Mouse (Mus musculus): ENCODE measurements around the gene Pgap1. TPM values are rescaled to one million over a fixed set of nuclear protein-coding genes. Genes with fewer than 3 reads are reported as not detected.

Pgap1 gene
- polyA plus RNA-seq, 1 experiment from 2014 or later: 13.2 TPM

DNA sequence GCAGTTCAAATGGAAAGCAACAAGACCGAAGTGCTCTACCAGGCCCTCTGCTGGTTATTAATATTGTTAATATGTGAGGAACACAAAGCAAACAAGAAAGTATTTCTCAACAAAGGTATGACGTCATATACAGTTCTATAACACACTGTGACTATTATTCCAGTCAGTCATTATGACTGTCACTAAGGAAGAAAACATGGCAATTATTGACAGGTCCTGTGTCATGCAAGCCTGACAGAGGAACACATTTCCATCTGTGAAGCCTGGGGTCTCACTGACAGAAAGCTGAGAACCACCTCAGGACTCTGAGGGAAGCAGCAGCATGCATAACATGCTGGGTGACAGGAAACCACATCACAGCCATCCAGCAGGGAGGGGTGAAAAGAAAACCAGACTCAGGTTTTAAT is 65.0 kb downstream of the Pgap1 start:
- H3K27me3 ChIP-seq (ENCODE audit: control insufficient read depth, insufficient read depth, low read length): no peaks in the 10 kb centered on the region
- ATAC-seq (ENCODE audit: insufficient read depth, low FRiP score): no peak

DNA sequence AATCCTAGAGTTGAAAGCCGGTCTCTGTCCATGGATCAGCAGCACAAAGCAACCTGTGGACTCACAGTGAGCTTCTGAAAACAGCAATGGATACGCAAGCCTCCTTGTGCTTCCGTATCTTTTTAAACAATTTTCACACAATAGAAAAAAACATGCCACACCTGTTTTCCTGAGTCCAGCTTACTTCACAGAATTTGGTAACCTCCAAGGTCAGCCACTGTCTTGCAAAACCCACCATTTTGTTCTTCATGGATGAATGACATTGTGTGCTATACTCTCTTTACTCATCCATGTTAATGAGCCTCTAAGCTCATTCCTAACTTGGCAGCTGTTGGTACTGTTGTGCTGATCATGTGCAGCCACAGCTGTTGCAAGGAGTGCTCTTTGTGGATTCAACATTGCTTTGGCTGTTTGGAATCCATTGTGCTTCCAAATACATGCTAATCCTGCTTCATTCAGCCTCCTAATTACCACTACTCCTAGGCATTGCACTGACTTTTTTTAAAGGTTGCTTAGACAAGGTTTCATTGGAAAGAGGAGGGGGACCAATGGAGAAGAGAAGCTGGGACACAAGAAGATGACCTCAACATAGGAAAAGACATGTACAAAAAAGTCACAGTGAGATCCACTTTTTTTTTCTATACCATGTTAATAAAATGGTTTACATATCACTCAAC is 72.6 kb downstream of the Pgap1 start:
- H3K4me2 ChIP-seq (ENCODE audit: low read depth, low read length): no peak overlapping the region
- H3K27ac ChIP-seq (ENCODE audit: low read length): no peak overlapping the region
- no peaks in the 10 kb centered on the region for H3K4me1 ChIP-seq (ENCODE audit: control insufficient read depth, insufficient read depth, low read length)
- H3K9me3 ChIP-seq (replicated peaks; ENCODE audit: control insufficient read depth, low read length): no peaks in the 10 kb centered on the region
- no peaks in the 10 kb centered on the region; the same call in 1 of the 2 replicates for H3K36me3 ChIP-seq (ENCODE audit: control insufficient read depth, insufficient read depth, low read length)
- H3K4me3 ChIP-seq (replicated peaks; ENCODE audit: low read length): no peak overlapping the region
- no peak for ATAC-seq (ENCODE audit: insufficient read depth, low FRiP score)
- H3K9ac ChIP-seq (ENCODE audit: low read length): no peak overlapping the region
- WGBS: 89% methylated on average over 3 of the region's 3 CpGs
- no peaks in the 10 kb centered on the region for H3K27me3 ChIP-seq (ENCODE audit: control insufficient read depth, insufficient read depth, low read length)

More for the DNA sequence above, 65.0 kb downstream of the Pgap1 start:
- no peaks in the 10 kb centered on the region for H3K4me1 ChIP-seq (ENCODE audit: control insufficient read depth, insufficient read depth, low read length)
- no peaks in the 10 kb centered on the region for H3K9me3 ChIP-seq (replicated peaks; ENCODE audit: control insufficient read depth, low read length)
- H3K4me2 ChIP-seq (ENCODE audit: low read depth, low read length): no peak overlapping the region
- H3K36me3 ChIP-seq (ENCODE audit: control insufficient read depth, insufficient read depth, low read length): peaks cover 3% of the 10 kb centered on the region; the same call in 1 of the 2 replicates
- no peak overlapping the region for H3K27ac ChIP-seq (ENCODE audit: low read length)
- 65% methylated on average over 2 of the region's 2 CpGs for WGBS
- H3K4me3 ChIP-seq (replicated peaks; ENCODE audit: low read length): no peak overlapping the region
- H3K9ac ChIP-seq (ENCODE audit: low read length): no peak overlapping the region

DNA sequence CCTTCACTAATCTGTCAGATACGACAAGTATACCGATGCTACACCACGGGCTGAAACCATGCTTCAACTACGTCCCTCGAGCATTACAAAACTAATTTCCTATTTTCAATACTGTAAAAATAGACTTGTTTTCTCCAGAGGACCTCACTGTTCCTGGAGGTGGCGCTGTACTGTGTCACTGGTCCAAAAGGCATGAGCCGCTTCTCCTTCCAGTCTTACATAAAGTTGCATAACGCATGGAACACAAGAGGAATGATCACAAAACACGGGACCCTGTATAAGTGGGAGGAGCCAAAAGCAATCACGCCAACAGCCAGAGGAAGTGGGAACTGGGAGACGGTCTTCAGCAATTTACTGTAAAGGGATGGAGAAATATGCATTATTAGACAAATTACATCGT is 77.0 kb downstream of the Pgap1 start:
- H3K27me3 ChIP-seq (ENCODE audit: control insufficient read depth, insufficient read depth, low read length): no peaks in the 10 kb centered on the region
- H3K27ac ChIP-seq (ENCODE audit: low read length): no peak overlapping the region
- H3K9me3 ChIP-seq (replicated peaks; ENCODE audit: control insufficient read depth, low read length): no peaks in the 10 kb centered on the region
- H3K36me3 ChIP-seq (ENCODE audit: control insufficient read depth, insufficient read depth, low read length): no peaks in the 10 kb centered on the region; the same call in none of the 2 replicates
- 93% methylated on average over 12 of the region's 12 CpGs for WGBS
- no peak overlapping the region for H3K9ac ChIP-seq (ENCODE audit: low read length)
- no peak overlapping the region for H3K4me2 ChIP-seq (ENCODE audit: low read depth, low read length)
- H3K4me3 ChIP-seq (replicated peaks; ENCODE audit: low read length): no peak overlapping the region
- ATAC-seq (ENCODE audit: insufficient read depth, low FRiP score): no peak
- H3K4me1 ChIP-seq (ENCODE audit: control insufficient read depth, insufficient read depth, low read length): no peaks in the 10 kb centered on the region

DNA sequence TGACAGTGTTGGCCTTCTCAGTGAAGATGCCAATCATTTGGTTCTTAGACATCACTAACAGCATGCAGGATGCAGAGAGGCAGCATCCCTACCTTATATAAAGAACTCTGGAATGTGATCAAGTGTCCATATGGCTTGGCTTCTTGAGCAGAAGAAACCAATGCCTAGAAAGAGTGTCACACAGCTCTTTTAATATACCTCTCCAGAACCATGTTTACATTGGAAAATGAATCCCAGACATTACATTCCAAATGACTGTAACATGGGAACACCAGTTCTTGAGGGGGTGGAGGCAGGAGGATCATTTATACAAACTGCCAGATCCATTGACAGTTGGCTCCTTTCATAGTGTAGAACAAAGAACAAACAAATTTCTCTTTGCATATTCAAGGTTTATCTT is 88.8 kb downstream of the Pgap1 start:
- Histone ChIP-seq H3K36me3 (ENCODE audit: control insufficient read depth, insufficient read depth, low read length) (no peaks in the 10 kb centered on the region), H3K9ac (ENCODE audit: low read length) (no peak overlapping the region), H3K4me1 (ENCODE audit: control insufficient read depth, insufficient read depth, low read length) (no peaks in the 10 kb centered on the region), H3K4me3 (replicated peaks; ENCODE audit: low read length) (no peak overlapping the region), H3K9me3 (replicated peaks; ENCODE audit: control insufficient read depth, low read length) (no peaks in the 10 kb centered on the region), H3K27me3 (ENCODE audit: control insufficient read depth, insufficient read depth, low read length) (no peaks in the 10 kb centered on the region), H3K4me2 (ENCODE audit: low read depth, low read length) (no peak overlapping the region), H3K27ac (ENCODE audit: low read length) (no peak overlapping the region)
- ATAC-seq (ENCODE audit: insufficient read depth, low FRiP score): no peak

DNA sequence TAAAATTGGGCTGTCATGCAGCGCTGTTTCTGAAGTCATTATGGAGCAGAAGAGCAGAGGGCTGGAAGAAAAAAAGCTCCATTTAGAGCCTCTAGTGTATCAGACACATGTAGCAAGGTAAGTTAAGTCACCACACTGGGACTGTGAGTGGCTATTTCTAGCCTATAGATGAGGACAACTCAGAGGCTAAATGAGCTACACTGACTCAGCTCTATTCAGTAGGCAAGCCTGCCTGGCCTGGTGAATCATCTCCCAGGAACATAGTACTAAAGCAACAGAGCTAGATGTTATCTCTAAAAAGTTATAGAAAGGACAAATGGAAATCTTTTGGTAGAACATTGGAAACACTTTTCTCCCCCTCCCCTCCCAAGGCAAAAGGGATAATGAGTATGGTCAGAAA is 90.1 kb downstream of the Pgap1 start:
- Histone ChIP-seq H3K4me1 (ENCODE audit: control insufficient read depth, insufficient read depth, low read length) (no peaks in the 10 kb centered on the region), H3K4me2 (ENCODE audit: low read depth, low read length) (no peak overlapping the region), H3K36me3 (ENCODE audit: control insufficient read depth, insufficient read depth, low read length) (no peaks in the 10 kb centered on the region), H3K27me3 (ENCODE audit: control insufficient read depth, insufficient read depth, low read length) (no peaks in the 10 kb centered on the region), H3K4me3 (replicated peaks; ENCODE audit: low read length) (no peak overlapping the region), H3K9ac (ENCODE audit: low read length) (no peak overlapping the region), H3K27ac (ENCODE audit: low read length) (no peak overlapping the region), H3K9me3 (replicated peaks; ENCODE audit: control insufficient read depth, low read length) (no peaks in the 10 kb centered on the region)
- ATAC-seq (ENCODE audit: insufficient read depth, low FRiP score): no peak
- WGBS: 91% methylated on average over 1 of the region's 1 CpGs

DNA sequence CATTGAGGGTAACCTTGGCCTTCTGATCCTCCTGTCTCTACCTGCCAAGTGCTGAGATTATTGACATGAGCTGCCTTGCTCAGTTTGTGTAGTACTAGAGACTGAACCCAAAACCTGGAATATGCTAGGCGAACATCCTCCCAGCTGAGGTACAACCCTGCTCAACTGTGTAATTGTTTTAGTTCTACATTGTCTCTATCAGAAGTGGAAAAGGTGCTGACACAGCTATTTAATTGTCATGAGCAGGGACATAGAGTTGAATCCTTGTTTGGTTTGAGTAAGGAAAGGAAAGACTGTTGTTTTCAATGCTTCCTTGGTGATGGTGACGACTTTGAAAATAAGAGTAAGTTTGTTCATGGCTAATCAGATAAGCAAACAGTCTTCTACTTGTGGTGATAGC is 105.4 kb downstream of the Pgap1 start:
- Histone ChIP-seq H3K27ac (ENCODE audit: low read length) (no peak overlapping the region), H3K9me3 (replicated peaks; ENCODE audit: control insufficient read depth, low read length) (no peaks in the 10 kb centered on the region), H3K36me3 (ENCODE audit: control insufficient read depth, insufficient read depth, low read length) (no peaks in the 10 kb centered on the region), H3K27me3 (ENCODE audit: control insufficient read depth, insufficient read depth, low read length) (no peaks in the 10 kb centered on the region), H3K4me1 (ENCODE audit: control insufficient read depth, insufficient read depth, low read length) (no peaks in the 10 kb centered on the region), H3K9ac (ENCODE audit: low read length) (no peak overlapping the region), H3K4me2 (ENCODE audit: low read depth, low read length) (no peak overlapping the region), H3K4me3 (replicated peaks; ENCODE audit: low read length) (no peak overlapping the region)
- WGBS: 81% methylated on average over 2 of the region's 2 CpGs
- no peak for ATAC-seq (ENCODE audit: insufficient read depth, low FRiP score)

DNA sequence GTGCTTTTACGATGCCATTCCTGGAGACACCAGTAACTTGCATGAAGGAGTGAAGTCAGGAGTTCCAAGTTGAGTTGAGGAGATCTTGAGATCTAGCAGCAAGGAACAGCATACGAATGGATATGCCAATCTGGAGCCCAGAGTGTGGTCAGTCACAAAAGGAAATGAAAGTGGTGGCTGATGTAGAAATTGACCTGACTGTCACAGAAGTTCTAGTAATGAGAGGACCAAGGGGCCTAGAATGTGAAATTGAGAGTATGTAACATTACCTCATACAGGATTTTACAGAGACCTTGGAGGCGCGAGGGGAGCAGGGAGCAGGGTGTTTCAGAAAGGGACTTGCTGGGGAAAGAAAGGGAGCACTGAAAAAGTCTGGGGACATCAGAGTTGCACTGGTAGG is 108.7 kb downstream of the Pgap1 start:
- WGBS: 71% methylated on average over 4 of the region's 4 CpGs
- no peak overlapping the region for H3K4me3 ChIP-seq (replicated peaks; ENCODE audit: low read length)
- H3K4me1 ChIP-seq (ENCODE audit: control insufficient read depth, insufficient read depth, low read length): no peaks in the 10 kb centered on the region
- no peak overlapping the region for H3K4me2 ChIP-seq (ENCODE audit: low read depth, low read length)
- H3K27me3 ChIP-seq (ENCODE audit: control insufficient read depth, insufficient read depth, low read length): no peaks in the 10 kb centered on the region
- no peak for ATAC-seq (ENCODE audit: insufficient read depth, low FRiP score)
- H3K36me3 ChIP-seq (ENCODE audit: control insufficient read depth, insufficient read depth, low read length): no peaks in the 10 kb centered on the region
- no peak overlapping the region for H3K9ac ChIP-seq (ENCODE audit: low read length)
- no peak overlapping the region for H3K27ac ChIP-seq (ENCODE audit: low read length)
- no peaks in the 10 kb centered on the region for H3K9me3 ChIP-seq (replicated peaks; ENCODE audit: control insufficient read depth, low read length)

DNA sequence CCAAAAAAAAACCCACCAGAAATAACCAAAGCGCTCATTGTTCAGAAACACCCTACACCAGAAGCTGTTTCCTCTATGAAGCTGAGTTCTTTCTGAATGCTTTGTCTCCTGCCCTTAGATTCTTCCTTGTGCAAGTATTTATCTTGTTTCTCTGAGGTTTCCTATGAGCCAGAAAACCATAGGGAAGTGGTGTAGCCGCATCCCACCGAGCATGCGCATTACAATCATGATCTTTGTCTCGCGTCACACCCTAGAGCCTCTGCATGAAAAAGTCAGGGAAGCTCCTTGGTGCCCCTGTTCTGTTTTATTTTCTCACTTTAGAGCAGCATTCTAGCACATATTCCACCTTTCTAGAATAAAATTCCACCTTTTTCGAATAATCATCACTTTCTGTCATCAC is 113.8 kb downstream of the Pgap1 start:
- H3K4me3 ChIP-seq (replicated peaks; ENCODE audit: low read length): no peak overlapping the region
- no peak for ATAC-seq (ENCODE audit: insufficient read depth, low FRiP score)
- WGBS: 51% methylated on average over 7 of the region's 7 CpGs
- H3K27ac ChIP-seq (ENCODE audit: low read length): no peak overlapping the region
- no peak overlapping the region for H3K9ac ChIP-seq (ENCODE audit: low read length)
- H3K4me1 ChIP-seq (ENCODE audit: control insufficient read depth, insufficient read depth, low read length): no peaks in the 10 kb centered on the region
- no peaks in the 10 kb centered on the region for H3K27me3 ChIP-seq (ENCODE audit: control insufficient read depth, insufficient read depth, low read length)
- no peaks in the 10 kb centered on the region for H3K36me3 ChIP-seq (ENCODE audit: control insufficient read depth, insufficient read depth, low read length)
- no peak overlapping the region for H3K4me2 ChIP-seq (ENCODE audit: low read depth, low read length)
- H3K9me3 ChIP-seq (replicated peaks; ENCODE audit: control insufficient read depth, low read length): no peaks in the 10 kb centered on the region

DNA sequence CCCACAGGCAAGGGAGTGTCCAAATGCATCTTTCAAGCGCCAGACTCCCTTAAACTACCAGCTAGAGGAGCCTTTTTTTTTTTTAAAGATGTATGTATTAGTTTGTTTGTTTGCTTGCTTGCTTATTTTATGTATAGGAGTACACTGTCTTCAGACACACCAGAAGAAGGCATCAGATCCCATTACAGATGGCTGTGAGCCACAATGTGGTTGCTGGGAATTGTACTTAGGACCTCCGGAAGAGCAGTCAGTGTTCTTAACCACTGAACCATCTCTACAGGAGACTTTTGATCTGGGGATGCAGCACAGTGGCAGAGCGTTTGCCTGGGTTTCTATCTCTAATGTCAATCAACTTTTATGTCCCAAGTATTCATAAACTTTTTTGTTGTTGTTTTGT is 118.4 kb downstream of the Pgap1 start:
- Histone ChIP-seq H3K27me3 (ENCODE audit: control insufficient read depth, insufficient read depth, low read length) (no peaks in the 10 kb centered on the region), H3K9me3 (replicated peaks; ENCODE audit: control insufficient read depth, low read length) (no peaks in the 10 kb centered on the region), H3K4me3 (replicated peaks; ENCODE audit: low read length) (peak overlapping the region; percentile 62), H3K36me3 (ENCODE audit: control insufficient read depth, insufficient read depth, low read length) (no peaks in the 10 kb centered on the region), H3K4me2 (ENCODE audit: low read depth, low read length) (peak overlapping the region; percentile 82), H3K27ac (ENCODE audit: low read length) (no peak overlapping the region), H3K9ac (ENCODE audit: low read length) (peak overlapping the region; percentile 83), H3K4me1 (ENCODE audit: control insufficient read depth, insufficient read depth, low read length) (peaks cover 8% of the 10 kb centered on the region)
- WGBS: 58% methylated on average over 3 of the region's 3 CpGs
- no peak for ATAC-seq (ENCODE audit: insufficient read depth, low FRiP score)

Measured in stomach, embryonic 16.5 days (tissue).